Mouse (Mus musculus) gastrocnemius, adult 18-20 months (tissue): ENCODE data around the gene Nsrp1. TPM values are rescaled to one million over a fixed set of nuclear protein-coding genes. Genes with fewer than 3 reads are reported as not detected.

Experiments used
- DNase-seq: peaks from one replicate; pipeline ENCODE4 v3.0.0; 2021; ENCODE audit warnings: low spot score
- total RNA-seq, 2 experiments: library from RNA; stranded (reverse); gene quantifications; 2 replicates each; pipeline ENCODE4 v1.2.3; 2021

Nsrp1 gene
- total RNA-seq, 2 experiments from 2014 or later, result 14.3 to 15.0 TPM

DNA sequence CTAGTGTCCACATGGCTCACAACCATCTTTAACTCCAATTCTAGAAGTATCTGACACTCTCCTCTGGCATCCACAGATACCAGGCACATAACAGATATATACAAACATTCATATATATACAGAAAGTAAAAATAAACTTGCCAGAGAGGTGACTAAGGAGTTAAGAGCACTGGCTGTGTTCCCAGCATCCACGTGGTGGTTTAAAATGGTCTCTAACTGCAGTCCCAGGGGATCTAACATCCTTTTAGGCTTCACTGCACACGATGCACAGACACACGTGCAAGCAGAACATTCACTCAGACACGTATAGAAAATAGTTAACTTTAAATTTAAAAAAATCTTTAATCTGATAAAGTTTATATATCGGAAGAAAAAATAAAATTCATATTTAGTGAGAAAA is 16.3 kb downstream of the Nsrp1 start:
- no peak for DNase-seq

DNA sequence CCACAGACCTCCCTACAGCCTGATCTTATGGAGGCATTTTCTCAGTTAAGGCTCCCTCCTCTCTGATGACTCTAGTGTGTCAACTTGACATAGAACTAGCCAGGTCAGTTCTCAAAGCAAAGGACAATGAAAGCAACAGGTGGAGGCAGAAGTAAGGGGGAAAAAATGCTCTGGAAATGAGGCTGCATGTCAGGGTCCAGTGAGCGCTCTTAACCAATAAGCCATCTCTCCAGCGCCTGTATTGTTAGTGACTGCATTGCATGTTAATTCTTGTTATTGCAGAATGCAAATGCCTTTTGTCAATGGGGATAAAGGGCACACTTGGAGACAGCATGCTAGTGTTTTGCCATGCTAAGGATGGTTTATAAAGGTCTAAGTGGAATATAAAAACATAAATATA is 35.4 kb downstream of the Nsrp1 start:
- DNase-seq, result no peak

DNA sequence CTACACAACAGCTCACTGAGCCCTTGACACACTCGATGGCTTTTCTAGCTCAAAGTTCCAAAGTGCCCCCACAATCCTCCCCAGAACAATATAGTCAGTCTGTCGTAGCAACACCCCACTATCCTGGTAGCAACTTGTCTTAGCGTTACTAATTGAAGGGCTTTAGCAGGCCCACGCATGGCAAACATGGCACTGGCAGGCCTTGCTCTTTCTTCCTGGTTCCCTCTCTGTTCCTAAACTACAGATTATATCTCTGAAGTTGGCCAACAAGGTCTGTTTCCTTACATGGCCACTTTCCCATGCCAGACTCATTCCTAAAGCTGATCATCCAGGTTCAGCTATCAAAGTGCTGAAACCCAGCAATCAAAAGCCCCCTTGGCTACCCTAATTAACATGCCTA is 36.3 kb downstream of the Nsrp1 start:
- DNase-seq, result no peak

DNA sequence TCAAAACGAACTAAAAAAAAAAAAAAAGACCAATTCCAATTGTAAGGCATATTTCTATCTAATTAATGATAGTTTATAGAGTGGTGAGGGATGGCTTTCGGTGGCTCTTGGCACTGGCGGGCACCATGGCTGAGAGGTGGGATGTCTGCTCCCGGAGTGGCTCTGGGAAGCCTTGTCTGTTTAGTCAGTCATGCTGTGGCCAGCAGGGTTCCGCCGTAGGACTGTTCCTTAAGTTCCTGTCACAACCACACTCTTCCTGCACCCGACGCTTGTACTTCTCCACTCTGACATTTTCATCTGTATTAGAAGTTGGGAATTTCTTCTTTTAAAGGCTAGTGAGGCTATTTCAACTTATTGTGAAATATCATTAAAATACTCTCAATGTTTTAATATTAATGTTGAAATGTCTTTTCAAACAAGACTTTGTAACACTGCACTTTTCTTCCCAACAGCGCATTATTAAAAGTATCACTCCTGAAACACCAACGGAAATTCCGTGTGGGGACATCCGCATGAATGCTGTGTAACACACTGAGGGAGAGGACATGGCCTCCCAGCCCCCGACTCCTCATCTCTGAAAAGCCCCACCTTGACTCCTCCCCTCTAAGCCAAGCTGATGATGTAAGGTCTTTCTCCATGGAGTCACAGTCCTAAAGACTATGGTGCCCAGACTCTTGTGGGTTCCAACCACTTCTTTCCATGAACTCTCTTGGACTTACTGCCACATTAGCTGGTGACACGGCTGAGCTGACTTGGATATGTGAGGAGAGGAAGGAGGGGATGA is 46.9 kb downstream of the Nsrp1 start:
- DNase-seq, result no peak

DNA sequence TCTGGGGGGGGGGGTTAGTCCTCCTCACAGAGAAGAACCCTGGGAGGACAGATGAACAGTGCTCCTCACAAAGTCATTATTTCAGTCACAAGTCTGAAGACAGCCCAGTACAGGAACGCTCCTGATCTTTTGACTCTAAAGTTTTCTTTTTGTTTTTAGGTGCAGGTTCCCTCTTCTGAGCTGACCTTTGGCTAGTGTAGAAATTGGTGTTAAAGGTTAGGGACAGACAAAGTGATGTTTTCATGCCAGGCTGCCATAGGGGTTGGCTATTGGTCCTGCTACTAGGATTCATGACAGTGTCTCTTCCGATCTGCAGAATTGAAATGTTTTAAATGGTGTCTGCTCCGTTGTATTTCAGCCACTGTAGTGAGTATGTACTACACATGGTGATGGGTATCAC is 50.1 kb downstream of the Nsrp1 start:
- DNase-seq, result no peak

DNA sequence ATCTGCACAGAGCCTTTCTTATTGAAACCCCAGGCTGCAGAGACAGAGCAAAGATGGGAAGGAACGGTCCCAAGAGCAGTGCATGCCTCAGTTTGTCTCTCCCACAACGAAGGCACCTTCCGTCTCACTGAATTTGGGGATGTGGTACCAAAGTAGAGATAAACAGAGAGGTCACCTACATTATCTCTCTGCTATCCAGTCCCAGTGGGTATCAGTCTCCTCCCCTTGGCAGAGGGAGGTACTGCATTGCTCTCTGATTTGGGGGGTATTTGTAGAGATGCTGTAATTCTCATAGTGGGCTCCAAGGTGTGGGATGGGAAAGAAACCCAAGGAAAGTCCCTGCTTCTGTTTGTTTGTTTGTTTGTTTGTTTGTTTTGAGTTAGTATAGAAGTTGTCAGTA is 51.7 kb downstream of the Nsrp1 start:
- no peak for DNase-seq

DNA sequence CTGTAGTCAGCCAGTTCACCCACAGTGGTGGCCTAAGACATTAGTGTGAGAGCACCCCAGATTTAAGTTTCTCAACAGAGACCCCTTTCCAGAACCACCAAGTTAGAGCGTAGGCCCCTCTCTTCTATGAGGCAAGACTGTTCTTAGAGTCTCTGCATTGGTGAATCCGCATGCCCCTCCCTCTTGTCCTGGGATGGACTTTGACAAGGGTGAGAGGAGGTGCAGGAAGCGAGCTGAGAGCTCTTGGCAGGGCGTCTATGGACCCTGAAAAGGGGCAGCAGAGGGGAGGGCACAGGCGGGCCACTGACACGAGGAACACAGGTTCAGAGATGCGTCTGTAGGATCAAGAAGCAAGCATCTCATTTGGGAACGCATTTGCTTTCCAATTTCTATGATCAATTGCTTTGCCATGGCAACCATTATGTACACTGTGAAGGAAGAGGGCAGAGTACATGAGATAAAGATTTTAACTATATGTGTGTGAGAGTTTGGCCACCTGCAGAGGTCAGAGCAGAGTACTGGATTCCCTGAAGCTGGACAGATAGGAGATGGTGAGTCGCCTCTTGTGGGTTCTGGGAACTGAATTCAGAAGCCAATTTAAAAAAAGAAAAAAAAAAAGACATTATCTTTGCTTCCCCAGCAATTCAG is 56.4 kb downstream of the Nsrp1 start:
- DNase-seq, result no peak

DNA sequence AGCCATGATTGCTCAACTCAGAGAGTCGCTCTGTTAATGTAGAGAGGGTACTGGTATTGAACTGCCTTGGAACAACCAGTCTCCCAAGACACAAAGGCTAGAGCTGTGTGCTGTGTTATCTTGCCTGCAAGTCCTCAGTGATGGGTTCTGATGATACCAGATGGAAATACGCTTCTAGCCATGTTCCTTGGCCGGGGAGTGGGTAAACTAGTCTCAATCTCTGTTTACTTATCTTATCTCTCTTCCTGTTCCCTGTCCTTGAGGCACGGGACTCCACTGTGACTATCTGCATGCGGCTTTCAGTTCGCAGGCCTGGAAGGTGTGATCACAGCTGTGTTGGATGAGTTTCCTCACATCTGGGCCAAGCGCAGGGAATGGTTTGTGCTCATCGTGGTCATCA is 58.7 kb downstream of the Nsrp1 start:
- no peak for DNase-seq

DNA sequence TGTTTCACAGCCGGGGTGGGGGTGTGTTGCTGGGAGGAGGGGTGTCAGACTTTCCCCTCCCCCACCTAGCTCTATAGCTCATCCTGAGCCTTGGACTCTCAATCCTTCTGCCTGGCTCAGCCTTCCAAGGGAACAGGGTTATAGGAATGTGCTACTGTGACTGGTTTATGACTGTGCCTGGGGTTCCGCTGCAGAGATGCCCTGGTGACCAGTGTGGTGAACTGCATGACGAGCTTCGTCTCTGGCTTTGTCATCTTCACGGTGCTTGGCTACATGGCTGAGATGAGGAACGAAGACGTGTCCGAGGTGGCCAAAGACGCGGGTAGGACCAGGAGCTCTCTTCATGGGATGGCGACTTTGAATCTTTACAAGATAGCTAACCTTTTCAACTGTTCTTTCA is 60.2 kb downstream of the Nsrp1 start:
- DNase-seq, result no peak

DNA sequence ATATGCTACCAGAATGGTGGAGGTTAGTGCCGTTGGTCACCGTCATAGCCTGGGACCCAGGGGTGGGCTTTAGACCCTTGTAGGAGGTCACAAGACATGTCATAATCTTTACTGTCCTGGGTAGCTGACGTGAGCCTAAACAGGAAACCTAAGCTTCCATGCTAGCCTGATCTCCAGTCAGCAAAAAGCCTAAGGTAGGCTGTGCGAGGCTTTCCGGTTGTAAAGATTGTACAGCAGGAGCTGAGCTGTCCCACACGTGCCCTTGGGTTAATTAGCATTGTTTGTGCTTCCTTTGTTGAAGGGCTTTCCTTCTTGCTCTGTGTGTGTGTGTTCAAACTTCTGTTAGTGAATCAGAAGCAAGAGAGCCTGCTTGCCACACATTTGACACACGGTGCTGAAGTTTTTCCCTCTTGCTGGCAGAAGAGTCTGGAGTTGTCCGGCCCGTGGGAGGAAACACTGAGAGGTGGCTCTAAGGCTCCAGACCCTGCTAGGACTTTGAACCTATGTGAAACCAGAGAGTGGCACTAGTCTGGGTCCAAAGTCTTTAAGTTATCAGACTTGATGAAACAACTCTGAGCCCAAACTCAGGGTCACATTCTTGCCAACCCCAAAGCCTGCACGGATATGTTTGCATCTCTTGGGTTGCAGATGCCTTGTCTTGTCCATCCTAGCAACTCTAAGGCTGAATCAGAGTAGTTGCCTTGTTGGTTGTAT is 67.3 kb downstream of the Nsrp1 start:
- no peak for DNase-seq

DNA sequence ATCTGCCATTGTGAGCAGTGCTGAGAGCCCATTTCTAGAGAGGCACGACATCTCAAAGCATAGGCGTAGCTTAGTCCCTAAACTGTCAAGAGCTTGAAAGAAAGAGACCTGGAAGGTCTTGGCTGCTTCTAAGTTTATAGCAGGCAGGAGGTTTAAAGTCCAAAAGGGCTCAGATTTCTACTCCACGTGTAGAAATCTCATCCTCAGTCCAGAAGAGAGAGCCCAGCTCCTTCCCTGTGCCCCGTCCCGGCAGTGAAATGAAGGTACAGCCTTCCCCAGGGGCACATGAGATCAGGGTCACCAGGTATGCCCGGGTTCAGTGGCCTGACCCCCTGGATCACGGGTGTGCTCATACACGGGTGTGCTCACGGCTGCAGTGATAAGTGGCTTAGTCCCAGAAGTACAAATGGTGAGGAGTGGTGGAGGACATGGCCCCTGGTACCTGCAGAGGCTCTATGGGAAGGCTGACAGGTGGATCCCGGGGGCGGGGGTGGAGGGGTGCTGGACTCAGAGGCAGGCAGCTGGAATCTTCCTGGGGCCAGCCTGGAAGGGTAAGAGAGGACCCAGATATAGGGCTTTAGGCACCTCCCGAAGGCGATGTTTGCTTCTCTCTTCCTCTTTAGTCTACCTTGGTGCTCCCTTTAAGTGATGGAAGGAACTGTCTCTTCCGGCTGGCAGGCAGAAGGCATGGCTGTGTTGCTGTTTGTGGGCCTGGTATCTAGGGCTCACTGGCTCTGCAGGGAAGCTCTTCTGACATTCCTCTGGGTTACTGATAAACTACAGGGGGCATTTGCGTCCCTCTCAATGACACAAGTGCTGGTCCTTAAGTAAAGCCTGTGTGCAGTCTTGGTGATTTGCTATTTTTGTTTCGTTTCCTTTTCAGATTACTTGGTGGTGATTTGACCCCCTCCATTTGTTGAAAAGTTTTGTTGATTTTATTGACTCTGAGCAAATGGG is 68.9 kb downstream of the Nsrp1 start:
- DNase-seq, result no peak

DNA sequence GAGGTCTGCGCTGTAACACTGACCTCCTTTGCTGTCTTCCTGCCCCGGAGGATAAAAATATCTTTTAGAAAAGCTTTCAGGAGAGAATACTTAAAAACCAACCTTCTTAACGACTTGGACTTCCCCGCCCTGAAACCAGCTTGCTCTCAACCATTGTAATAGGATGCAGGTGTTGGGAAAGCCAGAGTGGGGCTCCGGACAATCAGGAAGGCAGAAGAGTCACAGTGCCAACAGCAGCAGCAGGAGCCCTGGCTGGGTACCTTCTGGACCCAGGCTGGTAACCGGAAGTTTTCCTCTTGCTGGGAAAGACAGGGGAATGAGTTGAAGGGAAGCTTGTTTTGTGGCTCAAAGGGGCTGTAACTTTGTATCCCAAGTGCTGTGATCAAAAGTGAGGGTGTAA is 71.6 kb downstream of the Nsrp1 start:
- DNase-seq, result no peak

DNA sequence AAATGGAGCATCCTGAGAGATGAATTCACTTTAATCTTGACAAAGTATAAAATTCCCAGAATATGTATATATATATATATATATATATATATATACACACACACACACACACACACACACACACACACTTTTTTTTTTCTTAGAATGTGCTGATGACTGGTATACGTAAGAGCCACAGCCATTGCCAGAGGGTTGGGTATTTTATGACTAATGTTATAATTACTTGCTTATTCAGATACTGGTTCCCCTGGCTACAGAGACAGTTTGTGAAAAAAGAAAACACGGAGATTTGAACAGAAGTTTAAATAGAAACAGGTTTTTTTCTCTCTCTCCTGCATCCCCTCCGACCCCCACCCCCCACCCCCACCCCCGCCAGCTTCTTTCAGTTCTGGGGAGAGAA is 72.4 kb downstream of the Nsrp1 start:
- DNase-seq, result no peak

DNA sequence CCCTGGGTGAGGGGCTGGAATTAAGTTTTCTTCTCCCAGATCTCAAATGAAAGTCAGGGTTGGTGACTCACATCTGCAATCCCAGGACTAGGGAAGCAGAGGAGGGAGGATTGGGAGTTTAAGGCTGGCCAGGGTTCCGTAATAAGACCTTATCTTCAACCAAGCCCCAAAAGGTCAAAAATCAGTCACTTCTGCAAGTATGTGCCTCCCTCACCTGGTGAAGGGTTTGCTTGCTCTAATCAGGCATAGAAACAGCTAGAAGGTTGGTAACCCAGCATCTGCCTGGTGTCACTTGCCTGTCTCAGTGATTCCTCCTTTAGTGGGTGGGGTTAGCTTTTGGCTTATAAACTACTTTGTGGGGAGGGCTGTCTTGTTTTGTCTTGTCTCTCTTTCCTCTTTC is 75.9 kb downstream of the Nsrp1 start:
- DNase-seq, result no peak

DNA sequence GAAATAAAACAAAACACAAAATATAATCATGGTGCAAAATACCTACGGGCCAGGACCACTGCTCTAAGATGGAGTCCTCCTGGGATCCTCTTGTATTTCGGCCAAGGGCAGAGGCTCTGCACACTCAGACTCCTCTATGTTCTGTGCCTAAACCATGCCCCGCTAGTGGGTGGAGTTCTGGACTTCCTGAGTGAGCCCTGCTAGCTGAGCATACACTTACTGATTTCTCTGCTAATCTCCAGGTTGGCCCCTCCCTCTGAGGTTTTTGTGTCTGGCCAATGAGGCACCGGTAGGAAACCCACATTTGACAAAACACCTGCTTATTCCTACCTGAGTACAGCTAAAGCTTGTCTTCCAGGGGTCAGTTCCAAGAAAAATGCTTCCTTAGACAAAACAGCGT is 77.5 kb downstream of the Nsrp1 start:
- no peak for DNase-seq

DNA sequence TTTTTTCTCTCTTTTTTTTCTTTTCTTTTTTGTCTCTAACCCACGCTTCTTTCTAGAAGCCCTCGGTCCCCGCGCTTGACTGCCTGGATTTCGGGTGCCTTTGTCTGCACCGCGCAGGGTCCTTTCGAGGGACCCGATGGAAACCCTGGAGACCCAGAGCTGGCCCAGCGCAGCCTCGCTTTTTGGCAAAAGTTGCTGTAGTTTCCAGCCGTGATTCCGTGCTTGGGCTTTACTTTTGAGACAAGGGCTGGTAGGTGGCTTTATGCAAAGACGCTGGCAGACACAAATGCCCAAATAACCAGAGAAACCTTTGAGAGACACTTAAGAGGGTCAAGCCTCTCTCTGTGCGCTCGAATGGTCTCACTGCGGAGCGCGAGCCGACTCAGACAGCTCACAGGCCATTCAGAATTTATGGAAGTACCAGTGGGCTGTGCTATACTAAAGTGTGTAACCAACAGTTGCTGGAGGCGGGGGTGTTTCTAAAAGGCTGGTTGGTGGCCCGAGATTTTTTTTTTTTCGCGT is 79.5 kb downstream of the Nsrp1 start:
- no peak for DNase-seq

DNA sequence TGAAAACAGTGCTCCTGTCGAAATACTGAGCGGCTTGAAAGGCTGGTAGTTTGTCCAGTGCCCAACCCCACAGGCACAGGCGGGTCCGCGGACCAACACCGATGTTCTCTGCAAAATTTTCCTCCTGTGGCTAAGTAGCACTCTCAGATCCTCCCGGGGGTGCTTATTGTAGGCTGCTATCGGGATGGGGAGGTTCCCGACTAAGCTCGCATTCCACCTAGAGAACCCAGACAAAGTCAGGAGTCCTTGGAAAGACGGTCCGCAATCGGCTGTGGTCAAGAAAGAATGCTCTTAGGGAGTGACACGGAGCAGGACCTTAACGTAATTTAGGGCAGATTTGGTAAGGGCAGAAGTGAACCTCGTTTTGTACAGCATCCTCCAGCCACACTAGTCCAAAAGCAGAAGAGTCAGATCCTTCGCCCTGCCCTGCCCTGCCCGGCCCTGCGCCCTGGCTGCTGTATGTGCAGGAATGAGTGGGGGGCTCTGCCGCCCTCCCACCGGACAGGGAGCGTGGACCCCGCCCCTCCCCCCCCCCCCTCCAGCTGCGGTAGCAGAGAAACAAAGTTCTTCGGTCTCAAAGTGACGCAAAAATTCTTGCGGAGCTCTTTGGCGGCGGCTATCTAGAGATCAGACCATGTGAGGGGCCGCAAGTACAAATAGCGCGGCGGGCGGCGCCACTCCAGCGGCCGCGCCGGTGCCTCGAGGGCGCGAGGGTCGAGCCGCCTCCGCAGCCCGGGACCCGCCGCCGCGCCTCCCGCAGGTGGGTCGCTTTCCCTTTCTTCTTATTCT is 80.1 kb downstream of the Nsrp1 start, which contains the start of gene Slc6a4:
Slc6a4 (plus strand) TSS at position 688 of the 789 bp plus-strand sequence.
- no peak for DNase-seq

DNA sequence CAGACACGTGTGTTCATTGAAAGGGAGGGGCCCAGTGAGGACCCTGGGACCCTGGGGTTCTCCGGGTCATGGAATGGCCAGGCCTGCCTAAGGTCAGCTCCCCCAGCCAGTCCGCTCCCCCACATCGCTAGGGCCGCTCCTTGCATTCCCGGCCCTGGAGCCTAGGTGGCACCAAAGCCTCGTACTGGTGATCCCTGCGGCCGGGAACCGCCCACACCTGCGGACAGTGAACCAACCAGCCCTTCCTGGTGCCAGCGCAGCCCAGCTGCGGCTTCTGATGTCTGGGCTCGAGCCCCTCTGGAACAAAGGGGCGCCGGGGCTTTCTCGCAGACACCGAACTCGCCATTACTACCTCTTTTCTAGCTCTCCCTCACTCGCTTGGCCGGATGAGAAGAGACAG is 80.9 kb downstream of the Nsrp1 start:
- peak; percentile 71 for DNase-seq

DNA sequence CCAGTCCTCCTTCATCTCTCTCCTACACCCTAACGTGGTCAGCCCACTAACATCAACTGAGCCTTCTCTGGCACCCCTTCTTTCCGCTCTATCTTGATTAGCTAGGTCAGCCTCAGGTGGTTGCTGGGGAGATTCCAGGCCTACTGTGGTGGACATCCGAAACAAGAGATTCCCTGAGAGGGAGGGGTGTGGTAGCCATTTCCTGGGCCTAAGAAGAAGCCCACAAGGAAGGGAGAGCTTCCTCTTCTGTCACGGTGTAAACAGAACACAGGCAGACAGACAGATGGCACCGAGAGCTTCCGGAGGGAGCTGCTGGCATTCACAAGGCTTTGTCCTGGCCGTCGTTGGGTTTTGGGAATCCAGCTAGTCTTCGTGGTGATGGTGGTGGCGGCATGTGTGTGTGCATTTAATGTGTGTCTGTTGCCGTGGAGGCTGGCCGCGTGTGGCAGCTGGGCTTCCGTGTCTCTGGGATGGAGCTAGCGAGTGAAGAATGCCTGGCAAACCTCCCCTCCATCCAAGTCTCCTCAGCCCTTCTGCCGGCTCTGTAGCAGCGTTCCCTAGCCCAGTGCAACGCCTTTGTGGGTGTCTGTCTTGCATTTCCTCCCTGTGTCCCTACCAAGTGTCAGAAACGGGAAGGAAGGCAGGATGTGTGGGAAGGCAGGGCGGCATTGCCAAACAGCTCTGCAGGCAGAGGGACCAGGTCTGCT is 82.1 kb downstream of the Nsrp1 start:
- DNase-seq, result no peak
